Mouse (Mus musculus) thymus, adult 2 months (tissue): ENCODE results near the gene Pltp.

Experiments
- CTCF ChIP-seq: fragments of 200-500 bp; IDR thresholded peaks from 2 replicates; pipeline ENCODE4 v1.5.1; 2012; ENCODE audit warnings: mild to moderate bottlenecking, control low read depth, low read length, moderate library complexity, borderline replicate concordance; ENCODE audit not compliant: control insufficient read depth, poor library complexity, insufficient read depth; ENCODE audit errors: extremely low read depth
- POLR2A ChIP-seq: fragments of 200-500 bp; IDR thresholded peaks from 2 replicates; pipeline ENCODE4 v1.6.1; 2012; ENCODE audit warnings: mild to moderate bottlenecking, low read length, control low read depth, moderate library complexity; ENCODE audit not compliant: control insufficient read depth, poor library complexity, insufficient read depth; ENCODE audit errors: extremely low read depth

DNA sequence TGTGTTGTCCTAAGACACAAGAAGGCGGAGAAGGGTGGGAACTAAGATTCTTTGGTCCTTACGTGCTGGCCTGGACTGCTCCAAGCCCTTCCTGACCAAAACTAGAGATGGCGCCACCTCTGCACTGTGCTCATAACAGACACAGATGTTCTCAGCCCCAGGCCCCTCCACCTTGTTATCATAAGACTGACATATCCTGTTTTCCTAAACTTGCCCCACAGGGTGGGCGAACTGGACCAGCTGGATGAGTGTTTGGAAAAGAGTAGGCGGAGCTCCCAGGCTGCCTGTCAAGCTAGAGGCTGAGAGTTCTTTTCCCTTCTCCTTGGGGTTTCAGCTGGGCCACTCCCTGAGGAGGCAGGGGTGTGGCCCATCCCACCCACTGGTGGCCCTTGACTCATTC is 39.8 kb downstream of the Pltp start:
- TF ChIP-seq CTCF (no peak), POLR2A (no peak)
